Mouse (Mus musculus) forebrain, embryonic 16.5 days (tissue): ENCODE results near the gene Rnf149. TPM values are rescaled to one million over a fixed set of nuclear protein-coding genes. Genes with fewer than 3 reads are reported as not detected.

ENCODE experiments used
- ATAC-seq: fragments of 200-750 bp; cut with Nextera tagmentation; 2 replicates; pipeline ENCODE4 v1.8.0; 2017; ENCODE audit warnings: mild to moderate bottlenecking, moderate library complexity
- H3K27ac ChIP-seq: fragments of 300-500 bp; sonication (generic); 2 replicates; pipeline ENCODE4 v1.5.1; 2014; ENCODE audit warnings: low read length, control low read depth
- H3K27me3 ChIP-seq: fragments of 300-500 bp; sonication (generic); replicated peaks from 2 replicates; pipeline ENCODE4 v1.6.1; 2014; ENCODE audit warnings: low read length; ENCODE audit not compliant: control insufficient read depth, insufficient read depth
- H3K36me3 ChIP-seq: fragments of 300-500 bp; sonication (generic); 2 replicates; pipeline ENCODE4 v1.6.1; 2014; ENCODE audit not compliant: control insufficient read depth, insufficient read depth
- H3K4me1 ChIP-seq: fragments of 300-500 bp; sonication (generic); replicated peaks from 2 replicates; pipeline ENCODE4 v1.6.1; 2014; ENCODE audit warnings: low read length; ENCODE audit not compliant: control insufficient read depth, insufficient read depth
- H3K4me2 ChIP-seq: fragments of 300-500 bp; sonication (generic); 2 replicates; pipeline ENCODE4 v1.6.1; 2014; ENCODE audit warnings: mild to moderate bottlenecking, low read length, control low read depth
- H3K4me3 ChIP-seq: fragments of 300-500 bp; sonication (generic); replicated peaks from 2 replicates; pipeline ENCODE4 v1.5.1; 2014; ENCODE audit warnings: mild to moderate bottlenecking, low read length, control low read depth
- H3K9ac ChIP-seq: fragments of 300-500 bp; sonication (generic); replicated peaks from 2 replicates; pipeline ENCODE4 v1.6.1; 2014; ENCODE audit warnings: low read depth, low read length, control low read depth
- H3K9me3 ChIP-seq: fragments of 300-500 bp; sonication (generic); 2 replicates; pipeline ENCODE4 v1.6.1; 2016; ENCODE audit warnings: low read length; ENCODE audit not compliant: control insufficient read depth
- WGBS: fragments of 180-500 bp; shearing (Covaris S2); extraction: QIAGEN DNeasy Blood & Tissue Kit; methylation state at CpG from one replicate; pipeline ENCODE4 v1.1.7; 2014; 5-methylcytosine and 5-hydroxymethylcytosine counted together
- polyA plus RNA-seq: library from polyadenylated mRNA; unstranded; fragments of >200 nt; fragmentation: Nextera tagmentation; extraction: Ambion mirVana; gene quantifications from 2 replicates; pipeline ENCODE4 v1.2.1, GENCODE M21; 2015

Gene Rnf149
- polyA plus RNA-seq, 1 experiment from 2014 or later = 20.5 TPM

- Histone ChIP-seq H3K4me3 (no peak overlapping the region), H3K9ac (no peak overlapping the region), H3K27me3 (no peaks in the 10 kb centered on the region), H3K27ac (no peak overlapping the region), H3K4me2 (no peak overlapping the region), H3K36me3 (no peaks in the 10 kb centered on the region), H3K4me1 (no peaks in the 10 kb centered on the region), H3K9me3 (no peaks in the 10 kb centered on the region)
- ATAC-seq = no peak
- WGBS = 87% methylated on average over 9 of the region's 9 CpGs
Measured at GRCm38 (mm10) chr1:39526371-39527167, 50.6 kb downstream of the Rnf149 start.

GRCm38 (mm10) chr1:39525763-39526162, 51.4 kb downstream of the Rnf149 start:
- H3K27ac ChIP-seq = no peak overlapping the region
- H3K9ac ChIP-seq = no peak overlapping the region
- no peak overlapping the region for H3K4me3 ChIP-seq
- no peaks in the 10 kb centered on the region for H3K4me1 ChIP-seq
- ATAC-seq = no peak
- no peak overlapping the region for H3K4me2 ChIP-seq
- WGBS = 72% methylated on average over 7 of the region's 7 CpGs
- no peaks in the 10 kb centered on the region for H3K9me3 ChIP-seq
- no peaks in the 10 kb centered on the region for H3K27me3 ChIP-seq
- H3K36me3 ChIP-seq = no peaks in the 10 kb centered on the region

- H3K9me3 ChIP-seq = no peaks in the 10 kb centered on the region
- H3K36me3 ChIP-seq = no peaks in the 10 kb centered on the region
- no peak overlapping the region for H3K27ac ChIP-seq
- H3K4me1 ChIP-seq = no peaks in the 10 kb centered on the region
- no peak overlapping the region for H3K4me3 ChIP-seq
- no peak overlapping the region for H3K4me2 ChIP-seq
- WGBS = 22% methylated on average over 5 of the region's 5 CpGs
- no peaks in the 10 kb centered on the region for H3K27me3 ChIP-seq
- no peak overlapping the region for H3K9ac ChIP-seq
- 0 out of 2 replicates have a peak, but pooled peaks have one; percentile 40 for ATAC-seq
Measured at GRCm38 (mm10) chr1:39522519-39522918, 54.7 kb downstream of the Rnf149 start.

DNA sequence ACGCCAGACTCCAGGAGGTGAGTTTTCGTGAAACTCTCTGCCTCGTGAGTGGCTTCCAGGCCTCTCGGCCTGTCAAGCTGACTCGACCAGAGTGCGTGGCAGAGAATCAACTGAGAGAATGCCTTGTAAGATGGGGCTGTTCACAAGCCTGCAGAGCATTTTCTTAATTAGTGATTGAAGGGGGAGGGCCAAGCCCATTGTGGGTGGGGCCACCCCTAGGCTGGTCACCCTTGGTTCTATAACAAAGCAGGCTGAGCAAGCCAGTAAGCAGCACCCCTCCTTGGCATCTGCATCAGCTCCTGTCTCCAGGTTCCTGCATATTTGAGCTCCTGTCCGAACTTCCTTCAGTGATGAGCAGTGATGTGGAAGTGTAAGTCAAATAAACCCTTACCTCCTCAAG, 55.9 kb downstream of the Rnf149 start:
- H3K4me2 ChIP-seq = no peak overlapping the region
- no peaks in the 10 kb centered on the region for H3K36me3 ChIP-seq
- no peak overlapping the region for H3K4me3 ChIP-seq
- WGBS = 77% methylated on average over 7 of the region's 7 CpGs
- no peaks in the 10 kb centered on the region for H3K9me3 ChIP-seq
- H3K27me3 ChIP-seq = no peaks in the 10 kb centered on the region
- H3K9ac ChIP-seq = no peak overlapping the region
- no peaks in the 10 kb centered on the region for H3K4me1 ChIP-seq
- H3K27ac ChIP-seq = no peak overlapping the region
- no peak for ATAC-seq

DNA sequence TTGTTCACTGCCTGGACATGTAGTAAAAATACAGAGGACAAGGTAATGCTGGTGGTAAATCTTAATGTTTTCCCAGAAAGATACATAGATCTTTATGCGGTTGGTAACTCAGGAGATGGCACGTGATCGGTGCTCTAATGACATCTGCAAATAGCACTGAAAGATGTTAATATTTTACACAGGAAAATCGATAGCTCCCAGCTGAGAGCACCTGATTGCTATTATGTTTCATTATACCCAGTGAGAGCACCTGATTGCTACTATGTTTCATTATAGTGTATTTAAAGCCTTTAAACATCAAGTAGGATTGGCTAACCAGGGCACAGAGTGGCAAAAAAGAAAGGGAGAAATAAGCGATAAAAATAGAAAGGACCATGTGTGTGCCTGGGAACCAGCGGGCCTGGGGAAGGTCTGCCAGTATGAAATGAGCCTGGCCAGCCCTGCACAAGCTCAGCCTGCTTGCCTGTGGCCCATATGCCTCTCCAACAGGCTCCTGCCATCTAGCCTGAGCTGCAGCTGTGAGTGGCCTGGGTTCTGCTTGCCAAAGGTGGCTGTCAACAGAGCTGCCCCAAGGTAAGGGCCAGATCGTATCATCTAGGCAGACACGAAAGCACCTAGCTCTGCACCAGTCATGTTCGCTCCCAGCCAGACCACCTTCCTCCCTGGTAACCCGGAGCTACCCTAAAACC, 61.8 kb downstream of the Rnf149 start:
- Histone ChIP-seq H3K4me3 (no peak overlapping the region), H3K9ac (no peak overlapping the region), H3K27ac (peak overlapping the region; percentile 31), H3K4me1 (peaks cover 2% of the 10 kb centered on the region; the same call in 1 of the 2 replicates), H3K36me3 (no peaks in the 10 kb centered on the region), H3K27me3 (no peaks in the 10 kb centered on the region), H3K4me2 (no peak overlapping the region), H3K9me3 (no peaks in the 10 kb centered on the region)
- no peak for ATAC-seq
- 87% methylated on average over 10 of the region's 10 CpGs for WGBS

- H3K27me3 ChIP-seq = no peaks in the 10 kb centered on the region
- H3K36me3 ChIP-seq = no peaks in the 10 kb centered on the region
- peaks cover 2% of the 10 kb centered on the region; the same call in 1 of the 2 replicates for H3K4me1 ChIP-seq
- H3K4me3 ChIP-seq = no peak overlapping the region
- 53% methylated on average over 1 of the region's 1 CpGs for WGBS
- no peaks in the 10 kb centered on the region for H3K9me3 ChIP-seq
- no peak overlapping the region for H3K27ac ChIP-seq
- no peak overlapping the region for H3K4me2 ChIP-seq
- no peak overlapping the region for H3K9ac ChIP-seq
- no peak for ATAC-seq
Measured at GRCm38 (mm10) chr1:39512183-39512582, 65.0 kb downstream of the Rnf149 start.

DNA sequence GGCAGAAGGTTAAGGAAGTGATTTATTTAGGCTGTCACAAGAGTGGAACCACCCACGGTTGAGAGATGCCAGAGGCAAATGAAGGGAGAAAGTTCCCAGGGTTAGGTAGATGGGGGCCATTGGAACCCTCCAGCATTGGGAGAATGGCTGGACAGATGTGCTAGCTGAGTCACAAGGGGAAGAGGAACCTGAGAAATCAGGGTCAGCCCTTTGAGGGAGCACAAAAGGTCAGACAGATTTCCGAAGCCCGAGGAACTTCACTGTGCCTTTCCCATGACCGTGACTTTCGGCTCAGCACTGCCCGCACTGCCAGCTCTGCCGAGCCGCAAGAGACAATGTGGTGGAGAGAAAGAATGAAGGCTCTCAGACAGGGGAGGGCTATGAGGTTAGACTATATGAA, 65.4 kb downstream of the Rnf149 start:
- no peak overlapping the region for H3K4me3 ChIP-seq
- no peak for ATAC-seq
- 80% methylated on average over 8 of the region's 8 CpGs for WGBS

DNA sequence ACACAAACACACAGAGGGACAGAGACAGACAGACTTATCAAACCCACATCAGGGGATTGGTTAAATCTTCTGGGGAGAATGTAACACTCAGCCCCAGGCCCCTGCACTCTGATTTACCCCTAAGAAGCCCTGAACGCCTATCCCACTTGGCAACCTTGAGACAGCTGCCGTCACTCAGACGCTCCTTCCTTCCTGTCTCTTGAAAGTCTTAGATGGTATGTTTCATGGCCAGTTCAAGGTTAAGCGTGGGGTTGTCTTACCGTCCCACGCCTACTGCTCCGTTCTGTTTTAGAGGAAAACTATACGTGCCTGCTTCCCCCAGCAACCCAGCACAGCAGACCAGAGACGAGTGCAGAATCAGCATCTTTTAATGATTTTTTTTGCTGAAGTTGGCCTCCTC, 71.6 kb downstream of the Rnf149 start:
- no peaks in the 10 kb centered on the region for H3K27me3 ChIP-seq
- WGBS = 83% methylated on average over 9 of the region's 9 CpGs
- H3K36me3 ChIP-seq = no peaks in the 10 kb centered on the region
- H3K4me2 ChIP-seq = no peak overlapping the region
- H3K4me1 ChIP-seq = no peaks in the 10 kb centered on the region
- no peak overlapping the region for H3K4me3 ChIP-seq
- no peak overlapping the region for H3K27ac ChIP-seq
- no peak overlapping the region for H3K9ac ChIP-seq
- ATAC-seq = no peak
- no peaks in the 10 kb centered on the region for H3K9me3 ChIP-seq

More for the DNA sequence above, 65.4 kb downstream of the Rnf149 start:
- H3K9ac ChIP-seq = no peak overlapping the region
- no peak overlapping the region for H3K4me2 ChIP-seq
- no peaks in the 10 kb centered on the region for H3K36me3 ChIP-seq
- H3K27me3 ChIP-seq = no peaks in the 10 kb centered on the region
- peaks cover 2% of the 10 kb centered on the region; the same call in 1 of the 2 replicates for H3K4me1 ChIP-seq
- no peaks in the 10 kb centered on the region for H3K9me3 ChIP-seq
- no peak overlapping the region for H3K27ac ChIP-seq

- Histone ChIP-seq H3K4me1 (no peaks in the 10 kb centered on the region), H3K4me3 (no peak overlapping the region), H3K27ac (no peak overlapping the region), H3K9ac (no peak overlapping the region), H3K4me2 (no peak overlapping the region), H3K27me3 (no peaks in the 10 kb centered on the region), H3K9me3 (no peaks in the 10 kb centered on the region), H3K36me3 (no peaks in the 10 kb centered on the region)
- WGBS = 11% methylated on average over 1 of the region's 1 CpGs
- ATAC-seq = no peak
Measured at GRCm38 (mm10) chr1:39504261-39504660, 72.9 kb downstream of the Rnf149 start.
